Mouse (Mus musculus): Measurements from ENCODE around the gene Lyrm9.

DNA sequence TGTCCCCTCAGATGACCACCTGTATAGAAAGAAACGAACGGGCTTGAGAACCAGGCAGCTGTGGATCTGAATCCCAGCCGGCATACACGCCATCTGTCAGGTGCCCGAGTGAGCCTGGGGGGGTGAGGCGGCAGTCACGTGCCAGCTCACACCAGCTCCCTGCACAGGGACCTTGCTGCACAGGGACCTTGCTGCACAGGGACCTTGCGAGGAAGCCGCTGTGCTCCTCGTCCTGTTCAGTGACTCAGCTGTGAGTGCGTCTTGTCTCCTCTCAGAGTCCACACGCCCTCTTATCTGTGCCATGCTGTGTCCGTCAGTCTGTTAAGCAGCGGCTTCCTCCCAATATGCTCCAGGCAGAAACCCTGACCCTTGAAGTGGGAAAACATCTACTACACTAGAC lies 13.1 kb downstream of the Lyrm9 start:
- TF ChIP-seq CTCF (IDR thresholded peaks at IDR 0.05; ENCODE audit: borderline replicate concordance, extremely low read depth, insufficient read depth, insufficient read length) (no peak), POLR2A (IDR thresholded peaks at IDR 0.05; ENCODE audit: borderline replicate concordance, extremely low read depth, insufficient read depth, insufficient read length, poor library complexity, severe bottlenecking) (no peak)

All from brain, embryonic 14.5 days (tissue).